Mouse (Mus musculus) spleen, embryonic (tissue): ENCODE data around the gene Coro1b.
"Not testable (repeated sequence)": the region's sequence is repeated elsewhere in the genome, so short reads cannot be mapped to it uniquely, and the experiment has no call there.

ENCODE experiments used
- CTCF ChIA-PET: fragments of 350-600 bp; sonication (Branson Sonifier 250); formaldehyde crosslinking; loops from one replicate; lab custom pipeline; 2022; lab: Charles Lee

The Coro1b gene

GRCm38 (mm10) chr19:4119716-4120487 lies 28.5 kb upstream of the Coro1b start:
- CTCF ChIA-PET = no interaction called here

- CTCF ChIA-PET = no interaction called here
Observed at GRCm38 (mm10) chr19:4120496-4120895, 27.9 kb upstream of the Coro1b start.

GRCm38 (mm10) chr19:4121097-4121805 lies 27.2 kb upstream of the Coro1b start:
- CTCF ChIA-PET = interaction anchor here (0.5 to 0.6 kb wide), 2 partner anchors 118 to 1848 kb away, joined by 8 to 16 read pairs; no protein-coding TSS in a partner anchor

GRCm38 (mm10) chr19:4121896-4122295 lies 26.5 kb upstream of the Coro1b start:
- CTCF ChIA-PET = interaction anchor here (0.5 kb wide), 1 partner anchor 1847 kb away, joined by 16 read pairs; no protein-coding TSS in a partner anchor

- CTCF ChIA-PET = interaction anchor here (0.7 to 1.5 kb wide), 2 partner anchors 15 to 78 kb away, joined by 3 to 6 read pairs; no protein-coding TSS in a partner anchor
Observed at GRCm38 (mm10) chr19:4122411-4123370, 25.7 kb upstream of the Coro1b start.

- CTCF ChIA-PET = interaction anchor here (0.6 to 1.6 kb wide), 5 partner anchors 68 to 159 kb away, joined by 3 to 5 read pairs (median 3); partner anchors contain the start of genes AC109138.7, Clcf1 and Rad9a
Observed at GRCm38 (mm10) chr19:4124432-4124831, 24.0 kb upstream of the Coro1b start.

GRCm38 (mm10) chr19:4125268-4125667 lies 23.2 kb upstream of the Coro1b start:
- CTCF ChIA-PET = interaction anchor here (0.6 to 1.6 kb wide), 6 partner anchors 12 to 158 kb away, joined by 3 to 6 read pairs (median 4); partner anchors contain the start of genes AC109138.7, Clcf1 and Rad9a

- CTCF ChIA-PET = interaction anchor here (0.9 to 1.6 kb wide), 2 partner anchors 39 to 75 kb away, joined by 3 to 5 read pairs; partner anchors contain the start of gene Rad9a
Observed at GRCm38 (mm10) chr19:4125741-4126696, 22.4 kb upstream of the Coro1b start, which contains the start of gene Aip. Gene Aip, minus strand, starts transcription at chr19:4125858.

- CTCF ChIA-PET = interaction anchor here (0.9 kb wide), 1 partner anchor 38 kb away, joined by 3 read pairs; no protein-coding TSS in a partner anchor
Observed at GRCm38 (mm10) chr19:4126759-4127495, 21.5 kb upstream of the Coro1b start.

GRCm38 (mm10) chr19:4129462-4129861 lies 19.0 kb upstream of the Coro1b start:
- CTCF ChIA-PET = interaction anchor here (0.6 kb wide), 1 partner anchor 13 kb away, joined by 7 read pairs; no protein-coding TSS in a partner anchor

GRCm38 (mm10) chr19:4130106-4130505 lies 18.3 kb upstream of the Coro1b start:
- CTCF ChIA-PET = interaction anchor here (0.6 to 0.7 kb wide), 2 partner anchors 12 to 255 kb away, joined by 5 to 7 read pairs; no protein-coding TSS in a partner anchor

- CTCF ChIA-PET = interaction anchor here (1.0 kb wide), 1 partner anchor 102 kb away, joined by 3 read pairs; no protein-coding TSS in a partner anchor
Observed at GRCm38 (mm10) chr19:4131075-4131474, 17.3 kb upstream of the Coro1b start.

GRCm38 (mm10) chr19:4131768-4132167 lies 16.7 kb upstream of the Coro1b start:
- CTCF ChIA-PET = interaction anchor here (1.0 kb wide), 1 partner anchor 101 kb away, joined by 3 read pairs; no protein-coding TSS in a partner anchor

GRCm38 (mm10) chr19:4134354-4134753 lies 14.1 kb upstream of the Coro1b start:
- CTCF ChIA-PET = interaction anchor here (0.8 kb wide), 1 partner anchor 13 kb away, joined by 3 read pairs; no protein-coding TSS in a partner anchor

GRCm38 (mm10) chr19:4135229-4135962 lies 13.0 kb upstream of the Coro1b start:
- CTCF ChIA-PET = not testable (repeated sequence)

- CTCF ChIA-PET = not testable (repeated sequence)
Observed at GRCm38 (mm10) chr19:4135963-4136345, 12.5 kb upstream of the Coro1b start.

GRCm38 (mm10) chr19:4136463-4136862 lies 12.0 kb upstream of the Coro1b start:
- CTCF ChIA-PET = no interaction called here

- CTCF ChIA-PET = interaction anchor here (0.6 to 1.1 kb wide), 4 partner anchors 13 to 51 kb away, joined by 3 to 6 read pairs (median 3); no protein-coding TSS in a partner anchor
Observed at GRCm38 (mm10) chr19:4137913-4138312, 10.5 kb upstream of the Coro1b start.
